Mouse (Mus musculus) lung, postnatal 0 days (tissue): Measurements from ENCODE around the gene Gm11232. TPM values are rescaled to one million over a fixed set of nuclear protein-coding genes. Genes with fewer than 3 reads are reported as not detected.

Source experiments
- ATAC-seq: fragments of 200-750 bp; cut with Nextera tagmentation; 2 replicates; pipeline ENCODE4 v1.8.0; 2017; ENCODE audit warnings: moderate library complexity
- DNase-seq: peaks from one replicate; pipeline ENCODE4 v3.0.0-alpha.2; 2016; ENCODE audit warnings: low spot score
- H3K27ac ChIP-seq: fragments of 300-500 bp; sonication (generic); 2 replicates; pipeline ENCODE4 v1.5.1; 2014; ENCODE audit warnings: antibody characterized with exemption, mild to moderate bottlenecking, low read length, mixed read lengths
- H3K27me3 ChIP-seq: fragments of 300-500 bp; sonication (generic); replicated peaks from 2 replicates; pipeline ENCODE4 v1.6.1; 2014; ENCODE audit warnings: low read length, mixed read lengths; ENCODE audit not compliant: insufficient read depth
- H3K36me3 ChIP-seq: fragments of 300-500 bp; sonication (generic); 2 replicates; pipeline ENCODE4 v1.6.1; 2014; ENCODE audit warnings: low read length, mixed read lengths; ENCODE audit not compliant: insufficient read depth
- H3K4me1 ChIP-seq: fragments of 300-500 bp; sonication (generic); 2 replicates; pipeline ENCODE4 v1.6.1; 2014; ENCODE audit warnings: antibody characterized with exemption, low read depth, low read length, mixed read lengths; ENCODE audit not compliant: insufficient read depth
- H3K4me2 ChIP-seq: fragments of 300-500 bp; sonication (generic); replicated peaks from 2 replicates; pipeline ENCODE4 v1.6.1; 2014; ENCODE audit warnings: low read depth, mild to moderate bottlenecking, low read length, moderate library complexity, mixed read lengths
- H3K4me3 ChIP-seq: fragments of 300-500 bp; sonication (generic); 2 replicates; pipeline ENCODE4 v1.5.1; 2014; ENCODE audit warnings: low read depth, low read length
- H3K9ac ChIP-seq: fragments of 300-500 bp; sonication (generic); replicated peaks from 2 replicates; pipeline ENCODE4 v1.6.1; 2014; ENCODE audit warnings: low read depth, mild to moderate bottlenecking
- H3K9me3 ChIP-seq: fragments of 300-500 bp; sonication (generic); 2 replicates; pipeline ENCODE4 v1.6.1; 2016; ENCODE audit warnings: low read length, mixed read lengths
- CTCF ChIP-seq: IDR thresholded peaks from 2 replicates; pipeline ENCODE4 v1.5.1; 2016; ENCODE audit warnings: antibody characterized with exemption, mild to moderate bottlenecking
- EP300 ChIP-seq: IDR thresholded peaks from 2 replicates; pipeline ENCODE4 v1.6.1; 2016; ENCODE audit warnings: antibody characterized with exemption, mild to moderate bottlenecking, control low read depth
- WGBS: fragments of 180-500 bp; shearing (Covaris S2); extraction: QIAGEN DNeasy Blood & Tissue Kit; methylation state at CpG from one replicate; pipeline ENCODE4 v1.1.7; 2014; 5-methylcytosine and 5-hydroxymethylcytosine counted together
- polyA plus RNA-seq: library from polyadenylated mRNA; unstranded; fragments of >200 nt; fragmentation: Nextera tagmentation; extraction: Ambion mirVana; gene quantifications from 2 replicates; pipeline ENCODE4 v1.2.1, GENCODE M21; 2015

The Gm11232 gene
- polyA plus RNA-seq = 0.13 TPM in 1 of 2 replicates, not detected in the other

- H3K9me3 ChIP-seq = no peaks in the 10 kb centered on the region
- no peak within 1 kb of the TSS for H3K4me2 ChIP-seq
- no peak for DNase-seq
- TF ChIP-seq CTCF (no peak), EP300 (no peak)
- no peak within 1 kb of the TSS for H3K27ac ChIP-seq
- no peak for ATAC-seq
- no peak within 1 kb of the TSS for H3K4me3 ChIP-seq
- no peak within 1 kb of the TSS for H3K9ac ChIP-seq
- H3K27me3 ChIP-seq = no peaks in the 10 kb centered on the region
- no peaks in the 10 kb centered on the region for H3K36me3 ChIP-seq
- H3K4me1 ChIP-seq = no peaks in the 10 kb centered on the region
- 50% methylated on average over 2 of the region's 2 CpGs for WGBS
Measured at GRCm38 (mm10) chr4:71757865-71758264, at the start of gene Gm11232. Gm11232 (minus strand) TSS chr4:71757965.

GRCm38 (mm10) chr4:71805977-71806534 lies 48.3 kb upstream of the Gm11232 start:
- no peak overlapping the region for H3K4me3 ChIP-seq
- ATAC-seq = no peak
- WGBS = 57% methylated on average over 2 of the region's 2 CpGs

DNA sequence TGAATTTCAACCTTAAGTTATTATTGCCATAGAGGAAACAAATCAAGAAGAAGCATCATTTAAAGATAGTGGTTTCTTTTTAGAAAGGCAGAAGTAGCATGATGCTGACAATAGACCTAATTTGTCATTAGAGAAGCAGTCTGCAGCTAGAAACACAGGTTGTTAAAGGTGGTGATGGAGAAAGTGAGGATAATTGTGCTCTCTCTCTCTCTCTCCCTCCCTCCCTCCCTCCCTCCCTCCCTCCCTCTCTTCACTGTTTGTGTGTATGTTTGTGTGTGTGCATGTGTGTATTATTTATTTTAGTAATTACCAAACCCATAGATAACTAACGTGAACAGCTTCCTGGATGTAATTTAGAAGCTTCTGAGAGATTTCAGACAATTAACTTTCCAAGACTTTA lies 7.8 kb upstream of the Gm11232 start:
- Histone ChIP-seq H3K4me3 (no peak overlapping the region), H3K4me1 (no peaks in the 10 kb centered on the region), H3K9me3 (no peaks in the 10 kb centered on the region), H3K27me3 (no peaks in the 10 kb centered on the region), H3K4me2 (no peak overlapping the region), H3K9ac (no peak overlapping the region), H3K27ac (no peak overlapping the region), H3K36me3 (no peaks in the 10 kb centered on the region)
- ATAC-seq (no peak), DNase-seq (no peak)
- TF ChIP-seq EP300 (no peak), CTCF (no peak)
- WGBS = 48% methylated on average over 1 of the region's 1 CpGs

More at GRCm38 (mm10) chr4:71805977-71806534, 48.3 kb upstream of the Gm11232 start:
- TF ChIP-seq EP300 = no peak
- TF ChIP-seq CTCF = no peak
- no peaks in the 10 kb centered on the region for H3K36me3 ChIP-seq
- no peak overlapping the region for H3K4me2 ChIP-seq
- H3K4me1 ChIP-seq = no peaks in the 10 kb centered on the region
- DNase-seq = no peak
- H3K27me3 ChIP-seq = no peaks in the 10 kb centered on the region
- no peak overlapping the region for H3K27ac ChIP-seq
- no peaks in the 10 kb centered on the region for H3K9me3 ChIP-seq
- no peak overlapping the region for H3K9ac ChIP-seq

DNA sequence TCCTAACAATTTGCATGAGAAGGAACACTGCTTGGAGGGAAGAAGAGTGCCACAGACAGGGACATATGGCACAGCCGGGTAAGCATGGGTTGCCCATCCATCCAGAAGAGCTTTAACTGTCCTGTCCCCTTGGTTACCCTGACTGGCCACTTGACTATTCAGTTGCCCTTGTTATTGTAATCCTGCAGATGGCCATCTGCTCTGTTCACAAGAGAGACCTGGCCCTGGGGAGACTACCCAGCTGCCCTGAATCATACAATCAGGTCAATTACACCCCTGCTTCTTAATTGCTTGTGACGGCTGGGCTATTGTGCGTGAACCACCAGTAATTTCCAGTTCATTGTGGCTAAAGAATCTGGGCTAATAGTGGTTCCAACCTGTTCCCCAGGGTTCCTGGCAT lies 7.3 kb upstream of the Gm11232 start:
- Histone ChIP-seq H3K4me1 (no peaks in the 10 kb centered on the region), H3K27me3 (no peaks in the 10 kb centered on the region), H3K4me2 (no peak overlapping the region), H3K4me3 (no peak overlapping the region), H3K36me3 (no peaks in the 10 kb centered on the region), H3K27ac (no peak overlapping the region), H3K9ac (no peak overlapping the region), H3K9me3 (no peaks in the 10 kb centered on the region)
- ATAC-seq (no peak), DNase-seq (no peak)
- TF ChIP-seq CTCF (no peak), EP300 (no peak)
- WGBS = 85% methylated on average over 3 of the region's 3 CpGs

DNA sequence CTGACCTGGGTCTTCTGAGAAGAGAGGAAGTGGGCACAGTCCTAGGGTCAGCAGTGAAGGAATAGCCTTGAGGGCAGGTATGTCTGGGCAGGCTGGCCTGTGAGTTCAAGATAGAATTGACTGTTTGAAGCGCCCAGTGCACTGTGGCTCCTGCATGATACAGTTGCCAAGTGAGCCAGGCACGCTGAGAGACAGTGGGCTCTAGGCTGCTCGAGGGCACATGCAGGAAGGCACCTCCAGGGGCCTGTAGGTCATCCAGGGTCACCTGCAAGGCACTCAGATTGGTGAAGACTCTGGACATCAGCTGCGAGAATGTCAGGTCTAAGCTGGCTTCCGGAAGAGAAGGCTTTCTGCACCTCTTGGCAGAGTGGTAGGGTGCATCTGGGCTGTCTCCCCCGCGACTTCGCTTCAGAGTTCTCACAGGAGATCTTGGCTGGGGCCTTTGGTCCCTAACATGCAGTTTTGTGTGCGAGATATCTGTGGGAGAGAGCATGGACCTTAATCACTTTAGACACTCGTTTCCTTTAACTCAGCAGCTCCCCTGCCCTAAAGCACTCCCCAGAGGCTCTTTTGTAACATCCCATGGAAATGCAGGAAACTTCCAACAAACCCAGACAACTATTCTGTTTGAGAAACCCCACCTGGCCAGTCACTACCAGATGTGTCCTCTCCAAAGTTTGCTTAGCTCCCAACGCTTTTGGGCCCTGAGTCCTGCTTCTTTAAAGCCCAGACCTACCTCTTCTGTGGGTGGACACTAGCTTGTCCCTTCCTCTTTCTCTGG lies 1.1 kb downstream of the Gm11232 start:
- TF ChIP-seq CTCF (no peak), EP300 (no peak)
- no peak overlapping the region for H3K4me2 ChIP-seq
- H3K27me3 ChIP-seq = no peaks in the 10 kb centered on the region
- WGBS = 61% methylated on average over 11 of the region's 11 CpGs
- no peak overlapping the region for H3K27ac ChIP-seq
- H3K4me3 ChIP-seq = no peak overlapping the region
- H3K9ac ChIP-seq = no peak overlapping the region
- ATAC-seq (no peak), DNase-seq (peak; percentile 6)
- H3K4me1 ChIP-seq = no peaks in the 10 kb centered on the region
- H3K9me3 ChIP-seq = no peaks in the 10 kb centered on the region
- no peaks in the 10 kb centered on the region for H3K36me3 ChIP-seq

DNA sequence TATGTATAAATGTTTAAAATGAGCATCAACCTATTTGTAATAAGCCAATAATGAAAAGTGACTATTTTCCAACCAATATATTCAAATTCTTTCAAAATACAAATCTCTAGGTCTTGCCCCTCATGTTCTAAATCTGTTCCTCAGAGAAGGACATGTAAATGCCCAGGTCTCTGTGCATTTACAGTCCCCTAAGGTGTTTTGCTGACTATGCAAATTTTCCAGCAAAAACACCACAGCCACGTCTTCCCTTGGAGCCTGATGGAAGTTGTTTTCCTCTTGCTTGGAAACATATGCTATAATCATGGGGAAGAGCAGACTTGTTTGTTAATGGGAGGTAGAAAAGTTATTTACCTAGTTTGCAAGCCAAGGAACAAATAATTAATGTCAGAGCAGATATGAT lies 12.0 kb downstream of the Gm11232 start:
- no peak for DNase-seq
- Histone ChIP-seq H3K27me3 (no peaks in the 10 kb centered on the region), H3K4me2 (no peak overlapping the region), H3K9me3 (no peaks in the 10 kb centered on the region), H3K36me3 (no peaks in the 10 kb centered on the region), H3K27ac (no peak overlapping the region), H3K9ac (no peak overlapping the region), H3K4me1 (no peaks in the 10 kb centered on the region), H3K4me3 (no peak overlapping the region)
- 39% methylated on average over 1 of the region's 1 CpGs for WGBS
- TF ChIP-seq EP300 = no peak
- TF ChIP-seq CTCF = no peak
- no peak for ATAC-seq
